Mouse (Mus musculus) Patski (cell line): ENCODE data around the gene Ms4a4d. TPM values are rescaled to one million over a fixed set of nuclear protein-coding genes. Genes with fewer than 3 reads are reported as not detected.
"Not testable (repeated sequence)": the region's sequence is repeated elsewhere in the genome, so short reads cannot be mapped to it uniquely, and the experiment has no call there.

ENCODE experiments used
- ATAC-seq: fragments of 100-300 bp; one replicate; pipeline ENCODE4 v1.8.0; 2021
- CTCF ChIA-PET: fragments of 350-600 bp; sonication (Branson Sonifier 250); formaldehyde crosslinking; loops from one replicate; lab custom pipeline; 2022; ENCODE audit warnings: inconsistent platforms; lab: Charles Lee
- POLR2A ChIA-PET: fragments of 350-600 bp; sonication (Branson Sonifier 250); formaldehyde crosslinking; loops from one replicate; lab custom pipeline; 2022; ENCODE audit warnings: antibody characterized with exemption, inconsistent platforms; lab: Charles Lee
- DNase-seq: peaks from one replicate; pipeline ENCODE4 v3.0.0-alpha.2; 2011; ENCODE audit warnings: low read depth, low spot score
- H3K27me3 ChIP-seq: fragments of 371-371 bp; one replicate; pipeline ENCODE4 v1.5.1; 2021
- CTCF ChIP-seq: fragments of 100-300 bp; IDR thresholded peaks from one replicate; pipeline ENCODE4 v1.5.1; 2021
- in situ Hi-C: fragments of 300-500 bp; cut with MboI; formaldehyde crosslinking; loops from 3 replicates; pipeline ENCODE4 v1.11.1; 2018; ENCODE audit warnings: low pct_unique_long_range_greater_than_20kb, mixed read lengths
- polyA plus RNA-seq: library from polyadenylated mRNA; unstranded; gene quantifications from one replicate; pipeline ENCODE4 v1.2.3, GENCODE M21; 2021

The Ms4a4d gene
- 0.04 TPM for polyA plus RNA-seq

GRCm38 (mm10) chr19:11536593-11536992 lies at the start of gene Ms4a4d:
Gene Ms4a4d (plus strand): TSS chr19:11536801.
- no peak for TF ChIP-seq CTCF
- peaks cover 11% of the 10 kb centered on the region for H3K27me3 ChIP-seq
- DNase-seq (no peak), ATAC-seq (no peak)
- ChIA-PET POLR2A (no interaction called here), CTCF (no interaction called here)
- in situ Hi-C loops, result no loop called here

- ChIA-PET CTCF (no interaction called here), POLR2A (no interaction called here)
- no peak for ATAC-seq
- no peak for DNase-seq
- H3K27me3 ChIP-seq, result peaks cover 18% of the 10 kb centered on the region
- in situ Hi-C loops, result no loop called here
- no peak for TF ChIP-seq CTCF
Measured at GRCm38 (mm10) chr19:11491406-11492189, 45.0 kb upstream of the Ms4a4d start.

GRCm38 (mm10) chr19:11492671-11493070 lies 43.9 kb upstream of the Ms4a4d start:
- DNase-seq, result no peak
- no peak for ATAC-seq
- no peak for TF ChIP-seq CTCF
- CTCF ChIA-PET, result no interaction called here
- POLR2A ChIA-PET, result no interaction called here
- in situ Hi-C loops, result no loop called here
- peaks cover 19% of the 10 kb centered on the region for H3K27me3 ChIP-seq

- peaks cover 29% of the 10 kb centered on the region for H3K27me3 ChIP-seq
- ATAC-seq, result no peak
- in situ Hi-C loops, result no loop called here
- POLR2A ChIA-PET, result interaction anchor here (0.6 kb wide), 1 partner anchor 123 kb away, joined by 3 read pairs; no protein-coding TSS in a partner anchor
- DNase-seq, result no peak
- CTCF ChIA-PET, result interaction anchor here (0.9 kb wide), 1 partner anchor 19 kb away, joined by 3 read pairs; no protein-coding TSS in a partner anchor
- TF ChIP-seq CTCF, result no peak
Measured at GRCm38 (mm10) chr19:11494519-11494918, 42.1 kb upstream of the Ms4a4d start.

- POLR2A ChIA-PET, result no interaction called here
- DNase-seq, result no peak
- CTCF ChIA-PET, result no interaction called here
- in situ Hi-C loops, result loop anchor here (5.0 kb wide), 1 partner anchor 51 kb away; no protein-coding TSS in a partner anchor
- ATAC-seq, result no peak
- TF ChIP-seq CTCF, result no peak
- H3K27me3 ChIP-seq, result peaks cover 33% of the 10 kb centered on the region
Measured at GRCm38 (mm10) chr19:11496361-11496760, 40.2 kb upstream of the Ms4a4d start.

GRCm38 (mm10) chr19:11497300-11497699 lies 39.3 kb upstream of the Ms4a4d start:
- POLR2A ChIA-PET, ATAC-seq, CTCF ChIA-PET, DNase-seq: not testable (repeated sequence)
- peaks cover 37% of the 10 kb centered on the region for H3K27me3 ChIP-seq
- in situ Hi-C loops, result loop anchor here (5.0 kb wide), 1 partner anchor 50 kb away; no protein-coding TSS in a partner anchor

- ATAC-seq (no peak), DNase-seq (no peak)
- POLR2A ChIA-PET, result no interaction called here
- no peak for TF ChIP-seq CTCF
- in situ Hi-C loops, result no loop called here
- H3K27me3 ChIP-seq, result peaks cover 47% of the 10 kb centered on the region
- CTCF ChIA-PET, result no interaction called here
Measured at GRCm38 (mm10) chr19:11500796-11501195, 35.8 kb upstream of the Ms4a4d start.

GRCm38 (mm10) chr19:11501326-11501725 lies 35.3 kb upstream of the Ms4a4d start:
- DNase-seq, result no peak
- CTCF ChIA-PET, result no interaction called here
- no peak for ATAC-seq
- peaks cover 48% of the 10 kb centered on the region for H3K27me3 ChIP-seq
- in situ Hi-C loops, result no loop called here
- TF ChIP-seq CTCF, result no peak
- POLR2A ChIA-PET, result interaction anchor here (0.7 kb wide), 1 partner anchor 23 kb away, joined by 3 read pairs; no protein-coding TSS in a partner anchor

GRCm38 (mm10) chr19:11504857-11505256 lies 31.7 kb upstream of the Ms4a4d start:
- no peak for DNase-seq
- in situ Hi-C loops, result no loop called here
- ChIA-PET CTCF (no interaction called here), POLR2A (no interaction called here)
- H3K27me3 ChIP-seq, result peaks cover 27% of the 10 kb centered on the region
- TF ChIP-seq CTCF, result no peak
- ATAC-seq, result no peak

GRCm38 (mm10) chr19:11513458-11513857 lies 23.1 kb upstream of the Ms4a4d start:
- no peak for ATAC-seq
- peaks cover 21% of the 10 kb centered on the region for H3K27me3 ChIP-seq
- no peak for TF ChIP-seq CTCF
- no peak for DNase-seq
- CTCF ChIA-PET, result no interaction called here
- in situ Hi-C loops, result no loop called here
- POLR2A ChIA-PET, result no interaction called here

- H3K27me3 ChIP-seq, result peaks cover 17% of the 10 kb centered on the region
- in situ Hi-C loops, result loop anchor here (5.0 kb wide), 1 partner anchor 49 kb away; the partner anchor contains the start of gene Ms4a6c
- CTCF ChIA-PET, result no interaction called here
- POLR2A ChIA-PET, result no interaction called here
- no peak for ATAC-seq
- no peak for DNase-seq
- TF ChIP-seq CTCF, result no peak
Measured at GRCm38 (mm10) chr19:11516246-11516645, 20.4 kb upstream of the Ms4a4d start, which contains the start of gene Ms4a6b. Gene Ms4a6b (plus strand): TSS chr19:11516512.
